Mouse (Mus musculus): Measurements from ENCODE around the gene Gdf3. TPM values are rescaled to one million over a fixed set of nuclear protein-coding genes. Genes with fewer than 3 reads are reported as not detected.
"Not testable (repeated sequence)": the region's sequence is repeated elsewhere in the genome, so short reads cannot be mapped to it uniquely, and the experiment has no call there.

Gene Gdf3
- total RNA-seq, 2 experiments from 2014 or later = not detected

DNA sequence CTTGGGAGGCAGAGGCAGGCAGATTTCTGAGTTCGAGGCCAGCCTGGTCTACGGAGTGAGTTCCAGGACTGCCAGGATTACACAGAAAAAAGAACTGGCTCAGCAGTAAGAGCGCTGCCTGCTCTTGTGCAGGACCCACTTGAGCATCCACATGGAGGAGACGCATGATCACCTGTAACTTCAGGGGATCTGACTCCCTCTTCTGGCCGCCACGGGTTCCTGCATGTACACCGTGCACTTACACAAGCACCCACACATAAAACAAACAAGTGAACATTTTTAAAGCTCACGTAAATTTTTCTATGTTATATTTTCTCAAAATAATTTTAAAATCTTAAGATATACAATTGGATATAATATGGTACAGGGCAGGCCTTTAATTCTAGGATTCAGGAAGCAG, 4.4 kb downstream of the Gdf3 start:
- peak in 1 of 2 experiments; percentile 22 for DNase-seq

DNA sequence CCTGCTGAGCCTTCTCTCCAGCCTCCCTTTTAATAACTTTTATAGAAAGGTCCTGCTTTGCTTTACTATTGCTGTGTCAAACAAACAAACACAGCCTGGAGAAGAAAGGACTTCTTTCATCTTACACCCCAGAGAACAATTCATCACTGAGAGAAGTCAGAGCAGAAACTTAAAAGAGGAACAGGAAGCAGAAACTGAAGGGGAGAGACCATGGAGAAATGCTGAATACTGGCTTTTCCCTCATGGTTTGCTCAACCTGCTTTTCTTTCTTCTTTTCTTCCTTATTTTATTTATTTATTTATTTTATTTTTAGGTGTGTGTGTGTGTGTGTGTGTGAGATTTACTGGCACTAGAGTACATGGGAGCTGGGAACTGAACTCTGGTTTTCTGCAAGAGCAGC, 5.6 kb downstream of the Gdf3 start:
- no peak for DNase-seq

DNA sequence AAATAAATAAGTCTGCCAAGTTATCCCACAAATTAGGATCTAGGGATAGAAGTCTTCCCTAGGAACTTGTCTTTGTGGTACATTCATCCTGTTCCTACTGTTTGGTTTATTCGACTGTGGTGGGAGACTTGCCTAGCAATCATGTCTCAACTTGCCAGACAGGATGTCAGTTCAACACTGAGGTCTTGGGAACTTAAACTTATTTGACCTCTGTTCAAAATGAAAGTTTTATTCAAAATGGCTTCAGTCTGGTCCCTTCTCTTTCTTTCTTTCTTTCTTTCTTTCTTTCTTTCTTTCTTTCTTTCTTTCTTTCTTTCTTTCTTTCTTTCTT, 6.9 kb downstream of the Gdf3 start:
- no peak for DNase-seq

DNA sequence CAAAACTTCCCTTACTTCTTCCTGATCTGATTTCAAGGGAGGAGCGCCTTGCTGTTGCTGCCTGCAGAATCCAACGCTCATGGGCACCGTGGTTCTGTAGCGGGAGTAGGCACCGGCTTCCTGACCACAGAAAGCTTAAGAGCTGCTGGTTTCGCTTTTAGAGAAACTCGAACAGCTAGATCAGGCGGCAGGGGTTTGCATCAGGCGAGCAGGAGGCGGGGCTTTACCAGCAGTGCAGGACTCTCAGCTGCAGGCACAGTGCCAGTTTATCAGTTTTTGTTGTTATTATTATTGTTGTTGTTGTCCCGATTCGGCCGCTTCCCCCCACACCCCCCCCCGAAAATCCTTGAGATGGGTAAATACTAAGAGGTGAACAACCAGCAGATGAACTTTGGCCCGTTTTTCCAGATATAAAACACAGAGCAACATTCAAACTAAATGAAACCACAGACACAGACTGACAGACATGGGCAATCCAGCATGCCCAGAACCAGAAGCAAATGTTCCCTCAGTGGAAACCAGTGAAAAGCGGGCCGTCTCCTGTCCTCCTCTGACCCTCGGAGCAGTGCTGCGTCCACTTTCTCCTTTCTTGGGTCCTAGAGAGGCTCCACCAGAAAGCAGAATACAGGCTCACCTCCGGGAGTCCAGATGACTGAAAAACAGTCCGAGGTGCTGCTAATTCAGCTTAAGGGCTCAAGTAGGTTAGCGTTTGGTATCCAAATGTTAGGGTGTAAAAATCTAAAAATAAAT, 7.5 kb downstream of the Gdf3 start, which contains the start of gene Apobec1:
Gene Apobec1, minus strand, starts transcription at position 203 of the 750 bp plus-strand sequence.
- DNase-seq = peak; percentile 84 to 90

DNA sequence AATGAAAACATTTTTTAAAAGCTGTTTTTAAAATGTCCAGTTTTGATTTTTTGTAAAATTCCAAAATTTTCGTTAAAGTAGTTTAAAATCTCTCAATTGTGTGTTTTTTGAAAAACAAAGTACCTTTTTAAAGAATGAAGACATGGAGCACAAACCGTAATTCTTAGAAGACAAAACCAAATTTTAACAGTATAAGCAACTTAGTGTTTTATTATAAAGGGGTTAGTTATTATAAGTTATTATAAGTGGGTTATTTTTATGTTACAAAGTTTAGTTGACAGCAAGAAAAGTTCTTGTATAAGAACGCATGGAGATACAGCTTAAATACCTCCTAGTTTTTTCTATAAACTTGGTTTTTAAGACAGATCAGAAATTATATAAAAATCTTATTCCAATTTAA, 8.3 kb downstream of the Gdf3 start:
- no peak for DNase-seq

- no peak for DNase-seq
Measured at GRCm38 (mm10) chr6:122601031-122601430, 8.9 kb downstream of the Gdf3 start.

DNA sequence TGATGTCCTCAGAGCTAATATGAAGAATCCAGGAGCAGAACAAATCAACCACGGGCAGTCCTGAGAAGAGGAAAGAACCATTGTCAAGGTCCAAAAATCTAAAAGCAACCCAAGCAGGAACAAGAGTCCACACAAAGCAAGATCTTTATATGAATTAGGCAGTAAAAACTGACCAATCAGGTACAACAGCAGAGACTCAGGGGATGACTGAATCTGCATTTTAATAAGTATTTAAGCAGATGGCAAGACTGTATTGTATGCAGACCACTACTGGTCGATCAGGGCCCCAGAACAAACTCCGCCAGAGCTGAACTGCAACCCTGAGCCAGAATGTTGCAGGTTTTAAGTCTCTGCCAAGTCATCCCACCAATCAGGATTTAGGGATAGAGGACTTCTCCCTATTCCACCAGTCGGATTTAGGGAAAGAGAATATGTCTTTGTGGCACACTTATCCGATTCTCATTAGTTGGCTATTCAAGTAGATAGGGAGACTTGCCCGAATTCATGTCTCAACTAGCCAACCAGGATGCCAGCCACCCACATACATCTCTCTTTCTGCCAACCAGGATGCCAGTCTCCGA, 9.7 kb downstream of the Gdf3 start:
- DNase-seq = no peak

DNA sequence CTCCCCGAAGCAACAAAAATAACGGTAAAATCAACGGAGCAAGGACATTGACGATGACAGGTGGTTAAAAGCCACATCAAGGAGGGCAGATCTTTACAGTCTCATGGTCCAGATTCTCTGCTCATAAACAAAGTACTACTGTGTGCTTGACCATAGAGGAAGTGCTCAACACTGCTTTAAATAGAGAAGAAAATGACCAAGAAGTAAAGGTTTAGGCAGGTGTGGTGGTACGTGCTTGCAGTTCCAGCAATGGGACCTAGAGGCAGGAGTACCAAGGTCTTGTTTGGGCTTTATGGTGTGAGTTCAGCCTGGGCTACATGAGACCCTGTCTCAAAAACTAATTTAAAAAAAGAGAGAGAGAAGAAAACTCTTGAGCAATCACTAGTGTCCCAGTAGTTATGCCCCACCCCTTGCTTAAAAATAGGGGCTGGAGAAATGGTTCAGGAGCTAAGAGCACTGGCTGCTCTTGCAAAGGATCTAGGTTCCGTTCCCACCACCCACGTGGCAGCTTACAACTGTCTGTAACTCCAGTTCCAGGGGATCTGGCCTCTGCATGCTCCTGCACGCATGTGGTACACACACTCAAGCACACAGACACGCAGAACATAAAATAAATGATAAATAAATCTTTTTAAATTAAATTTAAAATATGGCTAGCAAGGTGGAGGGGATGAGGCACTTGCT, 10.7 kb downstream of the Gdf3 start:
- DNase-seq = no peak

- DNase-seq = no peak
Measured at GRCm38 (mm10) chr6:122598436-122598835, 11.5 kb downstream of the Gdf3 start.

DNA sequence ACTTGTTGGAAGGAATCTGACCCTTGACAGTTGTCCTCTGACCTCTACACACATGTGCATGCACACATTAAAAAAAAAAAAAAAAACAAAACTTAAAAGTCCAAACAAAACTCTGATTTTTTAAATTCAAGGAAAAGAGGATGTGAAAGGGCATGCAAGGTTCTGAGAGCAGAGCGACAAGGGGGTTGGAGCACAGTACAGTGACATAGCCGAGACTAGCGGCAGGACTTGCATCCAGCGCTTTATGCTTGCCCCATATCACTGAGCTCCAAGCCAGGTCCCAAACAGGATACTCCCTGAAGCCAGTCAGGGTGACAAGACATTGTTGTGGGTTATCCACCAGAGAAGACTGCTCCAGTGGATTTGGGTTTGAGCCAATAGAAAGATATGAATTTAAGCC, 11.9 kb downstream of the Gdf3 start:
- no peak for DNase-seq

GRCm38 (mm10) chr6:122596608-122597007, 13.3 kb downstream of the Gdf3 start:
- no peak for DNase-seq

GRCm38 (mm10) chr6:122595637-122596036, 14.2 kb downstream of the Gdf3 start:
- peak; percentile 32 to 50 for DNase-seq

DNA sequence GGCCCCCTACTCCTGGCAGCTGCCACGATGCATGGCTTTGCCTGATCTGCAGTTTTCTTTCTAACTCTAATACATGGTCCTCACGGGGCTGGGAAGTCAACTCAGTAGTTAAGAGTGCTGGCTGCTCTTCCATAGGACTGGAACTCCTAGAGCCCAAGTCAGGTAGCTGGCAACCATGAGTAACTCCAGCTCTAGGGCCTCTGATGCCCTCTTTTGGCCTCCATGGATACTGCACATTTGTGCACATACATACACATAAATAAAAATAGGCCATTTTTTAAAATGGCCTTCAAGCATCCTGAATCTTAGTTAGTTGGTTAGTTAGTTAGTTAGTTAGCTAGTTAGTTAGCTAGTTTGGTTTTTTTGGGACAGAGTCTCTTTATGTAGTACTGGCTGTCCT, 17.0 kb downstream of the Gdf3 start:
- no peak for DNase-seq

DNA sequence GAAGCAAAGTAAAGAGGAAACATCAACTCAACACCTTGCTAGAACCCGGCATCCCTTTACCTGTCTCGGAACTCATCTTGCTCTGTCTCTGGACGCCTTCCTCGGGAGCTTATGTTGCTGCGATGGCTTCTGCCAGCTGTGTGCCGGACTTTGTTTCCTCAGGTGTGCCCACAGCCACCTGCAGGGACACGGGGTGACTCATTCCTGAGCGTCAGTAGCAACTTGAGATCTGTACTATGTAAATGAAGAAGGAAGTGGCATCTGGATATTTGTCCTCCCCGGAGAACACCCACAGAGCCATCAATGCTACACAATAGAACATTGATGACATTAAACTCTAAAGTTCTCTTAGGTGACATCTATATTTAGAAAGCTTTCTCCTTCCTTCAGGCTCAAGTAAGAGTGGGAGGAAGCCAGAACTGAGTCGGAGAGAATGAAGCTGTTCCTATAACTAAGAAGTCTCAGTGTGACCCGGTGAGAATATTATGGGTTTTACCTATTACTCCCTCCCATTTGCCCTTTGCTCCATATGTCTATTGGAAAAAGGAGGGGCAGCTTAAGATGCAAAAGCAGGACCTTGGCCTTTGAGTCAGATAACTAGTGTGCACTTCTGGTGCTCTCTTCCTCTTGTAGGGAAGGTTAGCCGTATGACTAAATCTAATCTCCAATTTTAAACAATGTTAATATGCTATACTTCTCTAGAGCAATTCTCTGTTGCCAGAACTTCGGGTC, 18.7 kb downstream of the Gdf3 start:
- DNase-seq = no peak

DNA sequence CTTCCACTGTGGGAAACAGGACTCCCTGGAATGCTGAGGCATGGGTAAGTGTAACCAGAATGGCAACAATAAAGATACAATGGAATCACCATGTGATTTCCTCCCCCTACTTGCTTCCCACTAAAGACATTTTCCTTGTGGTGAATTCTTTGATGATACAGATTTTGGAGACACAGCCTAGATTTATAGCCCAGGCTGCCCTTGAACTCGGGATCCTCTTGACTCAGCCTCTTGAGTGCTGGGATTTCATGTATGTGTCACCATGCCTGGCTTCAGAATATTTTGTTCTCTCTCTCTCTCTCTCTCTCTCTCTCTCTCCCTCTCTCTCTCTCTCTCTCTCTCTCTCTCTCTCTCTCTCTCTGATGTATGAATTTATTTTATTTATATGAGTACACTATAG, 30.8 kb downstream of the Gdf3 start:
- peak; percentile 44 to 49 for DNase-seq

DNA sequence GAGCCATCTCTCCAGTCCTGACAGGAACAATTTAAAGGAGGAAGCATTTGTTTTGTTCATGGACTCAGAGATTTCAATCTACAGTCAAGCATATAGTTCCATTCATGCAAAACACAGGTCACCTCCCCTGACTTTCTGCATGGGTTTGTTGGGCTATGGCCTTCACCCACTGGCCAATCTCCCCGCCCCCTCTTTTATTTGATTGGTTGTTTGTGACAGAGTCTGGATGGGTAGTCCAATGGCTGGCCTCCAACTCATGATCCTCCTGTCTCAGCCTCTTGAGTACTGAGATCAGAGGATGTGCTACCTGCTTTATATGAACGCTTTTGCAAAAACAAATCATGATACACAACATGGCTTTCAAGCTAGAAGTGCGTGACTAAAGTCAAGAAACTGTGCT, 32.9 kb downstream of the Gdf3 start:
- DNase-seq = no peak

GRCm38 (mm10) chr6:122575037-122575436, 34.9 kb downstream of the Gdf3 start:
- not testable (repeated sequence) for DNase-seq

GRCm38 (mm10) chr6:122571617-122571959, 38.3 kb downstream of the Gdf3 start:
- DNase-seq = no peak

DNA sequence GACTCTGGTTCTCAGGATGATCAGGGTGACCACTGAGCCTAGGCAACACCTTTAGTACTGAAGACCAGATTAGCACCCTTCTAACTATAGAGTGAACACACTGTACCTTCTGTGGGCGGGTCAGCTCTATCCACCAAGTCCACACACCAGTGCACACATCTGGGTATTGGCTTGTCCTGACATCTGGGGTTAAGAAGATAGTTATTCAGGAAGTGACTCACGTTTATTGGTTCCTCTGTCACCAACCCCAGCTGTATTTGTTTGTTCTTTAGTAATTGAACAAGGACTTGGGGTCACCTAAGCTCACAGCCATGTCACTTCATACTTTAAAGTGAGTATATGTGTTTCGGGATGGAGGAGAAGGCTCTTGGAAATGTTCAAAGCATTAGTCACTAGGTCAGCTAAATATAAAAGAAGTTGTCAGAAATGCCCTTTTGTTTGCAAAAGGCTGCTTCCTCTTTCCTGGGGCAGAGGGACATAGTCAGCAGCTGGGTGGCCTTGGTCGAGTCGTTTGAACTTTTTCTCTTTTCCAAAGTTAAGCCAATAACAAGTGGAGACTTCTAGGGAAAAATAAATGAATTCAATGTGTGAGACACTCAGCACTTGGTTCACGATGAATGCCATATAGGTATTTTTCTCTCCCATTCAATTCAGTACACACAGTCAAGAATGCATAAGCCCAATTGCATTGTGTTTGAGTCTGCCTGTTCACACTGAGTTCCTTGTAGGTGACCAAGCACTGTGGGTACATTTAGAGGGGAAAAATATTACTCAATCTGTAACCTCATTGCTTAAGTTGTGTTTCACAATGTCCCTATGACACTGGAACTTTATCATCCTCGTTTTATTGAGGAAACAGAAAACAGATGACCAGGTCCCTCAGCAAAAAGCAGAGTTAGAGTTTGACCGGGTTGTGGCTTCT, 38.9 kb downstream of the Gdf3 start:
- DNase-seq = no peak

DNA sequence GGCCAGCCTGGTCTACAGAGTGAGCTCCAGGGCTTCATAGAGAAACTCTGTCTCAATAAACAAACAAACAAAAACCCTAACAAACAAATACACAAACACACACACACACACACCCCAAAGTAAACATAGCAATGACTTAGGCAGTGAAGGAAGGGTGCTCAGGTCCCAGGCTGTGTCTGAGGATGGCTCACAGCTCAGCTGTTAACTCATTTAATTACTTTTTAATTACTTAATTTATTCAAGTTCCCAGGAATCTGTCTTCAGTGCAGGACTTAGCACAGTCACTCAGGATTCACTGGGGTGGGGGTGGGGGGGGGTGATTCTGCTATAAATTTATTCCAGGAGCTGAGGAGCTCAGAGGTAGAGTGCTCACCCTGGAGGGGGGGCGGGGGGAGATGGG, 40.1 kb downstream of the Gdf3 start:
- no peak for DNase-seq

- no peak for DNase-seq
Measured at GRCm38 (mm10) chr6:122569113-122569512, 40.8 kb downstream of the Gdf3 start.

Measured in adrenal gland, postnatal 36 days (tissue).